Mouse (Mus musculus): ENCODE measurements at regions not wholly inside any gene's neighbourhood (a gene's known extent, or its start where the extent isn't known, plus 50 kb on each side); places are given as distances from the start of the nearest gene placed in this dataset.

- TF ChIP-seq CTCF (IDR thresholded peaks at IDR 0.05; ENCODE audit: low read depth): no peak
- TF ChIP-seq EP300 (optimal IDR thresholded peaks at IDR 0.05): no peak
These were observed 107.4 kb upstream of the Insig1 start for GRCm38 (mm10) chr5:27963765-27964164.

All from stomach, postnatal 0 days (tissue).